Mouse (Mus musculus): ENCODE measurements around the gene Capzb. TPM values are rescaled to one million over a fixed set of nuclear protein-coding genes. Genes with fewer than 3 reads are reported as not detected.

Capzb gene
- total and polyA plus RNA-seq, 2 experiments from 2014 or later, result 88.5 to 315 TPM

GRCm38 (mm10) chr4:139256708-139257107 is 64.0 kb downstream of the Capzb start:
- ATAC-seq, result no peak
- TF ChIP-seq CTCF (IDR thresholded peaks at IDR 0.05; ENCODE audit: low read depth), result no peak
- DNase-seq (ENCODE audit: low spot score), result no peak
- Histone ChIP-seq H3K4me1 (ENCODE audit: insufficient read depth, low read length) (no peaks in the 10 kb centered on the region; the same call in 1 of the 2 replicates), H3K9ac (replicated peaks; ENCODE audit: low read length) (no peak overlapping the region), H3K27ac (no peak overlapping the region), H3K36me3 (ENCODE audit: insufficient read depth, low read length) (peaks cover 11% of the 10 kb centered on the region; the same call in 1 of the 2 replicates), H3K4me2 (ENCODE audit: low read depth, low read length) (no peak overlapping the region), H3K27me3 (ENCODE audit: insufficient read depth, low read length) (no peaks in the 10 kb centered on the region), H3K9me3 (ENCODE audit: low read length) (no peaks in the 10 kb centered on the region), H3K4me3 (ENCODE audit: low read length) (no peak overlapping the region)
- 85% methylated on average over 8 of the region's 8 CpGs for WGBS

- Histone ChIP-seq H3K4me1 (ENCODE audit: insufficient read depth, low read length) (no peaks in the 10 kb centered on the region), H3K27me3 (ENCODE audit: insufficient read depth, low read length) (no peaks in the 10 kb centered on the region), H3K9ac (replicated peaks; ENCODE audit: low read length) (no peak overlapping the region), H3K36me3 (ENCODE audit: insufficient read depth, low read length) (peaks cover 30% of the 10 kb centered on the region), H3K9me3 (ENCODE audit: low read length) (no peaks in the 10 kb centered on the region), H3K4me3 (ENCODE audit: low read length) (no peak overlapping the region), H3K27ac (no peak overlapping the region), H3K4me2 (ENCODE audit: low read depth, low read length) (no peak overlapping the region)
- ATAC-seq, result no peak
- TF ChIP-seq CTCF (IDR thresholded peaks at IDR 0.05; ENCODE audit: low read depth), result no peak
- 89% methylated on average over 6 of the region's 6 CpGs for WGBS
- DNase-seq (ENCODE audit: low spot score), result no peak
Observed at GRCm38 (mm10) chr4:139258621-139259301, 66.1 kb downstream of the Capzb start.

GRCm38 (mm10) chr4:139259302-139259871 is 66.7 kb downstream of the Capzb start:
- Histone ChIP-seq H3K4me1 (ENCODE audit: insufficient read depth, low read length) (no peaks in the 10 kb centered on the region), H3K4me2 (ENCODE audit: low read depth, low read length) (no peak overlapping the region), H3K4me3 (ENCODE audit: low read length) (no peak overlapping the region), H3K27me3 (ENCODE audit: insufficient read depth, low read length) (no peaks in the 10 kb centered on the region), H3K9me3 (ENCODE audit: low read length) (no peaks in the 10 kb centered on the region), H3K9ac (replicated peaks; ENCODE audit: low read length) (no peak overlapping the region), H3K36me3 (ENCODE audit: insufficient read depth, low read length) (peaks cover 35% of the 10 kb centered on the region), H3K27ac (no peak overlapping the region)
- DNase-seq (ENCODE audit: low spot score), result no peak
- no peak for TF ChIP-seq CTCF (IDR thresholded peaks at IDR 0.05; ENCODE audit: low read depth)
- no peak for ATAC-seq
- WGBS, result 85% methylated on average over 11 of the region's 11 CpGs

GRCm38 (mm10) chr4:139262981-139263380 is 70.3 kb downstream of the Capzb start:
- 80% methylated on average over 6 of the region's 6 CpGs for WGBS
- H3K36me3 ChIP-seq (ENCODE audit: insufficient read depth, low read length), result peaks cover 34% of the 10 kb centered on the region
- no peak overlapping the region for H3K4me2 ChIP-seq (ENCODE audit: low read depth, low read length)
- ATAC-seq, result no peak
- H3K4me1 ChIP-seq (ENCODE audit: insufficient read depth, low read length), result peaks cover 7% of the 10 kb centered on the region; the same call in 1 of the 2 replicates
- DNase-seq (ENCODE audit: low spot score), result no peak
- H3K9ac ChIP-seq (replicated peaks; ENCODE audit: low read length), result no peak overlapping the region
- no peak overlapping the region for H3K4me3 ChIP-seq (ENCODE audit: low read length)
- no peak for TF ChIP-seq CTCF (IDR thresholded peaks at IDR 0.05; ENCODE audit: low read depth)
- H3K27me3 ChIP-seq (ENCODE audit: insufficient read depth, low read length), result no peaks in the 10 kb centered on the region
- no peaks in the 10 kb centered on the region for H3K9me3 ChIP-seq (ENCODE audit: low read length)
- H3K27ac ChIP-seq, result no peak overlapping the region

GRCm38 (mm10) chr4:139265783-139266499 is 73.2 kb downstream of the Capzb start:
- ATAC-seq (peak; percentile 70), DNase-seq (ENCODE audit: low spot score) (peak; percentile 58)
- H3K36me3 ChIP-seq (ENCODE audit: insufficient read depth, low read length), result peaks cover 30% of the 10 kb centered on the region
- no peaks in the 10 kb centered on the region for H3K27me3 ChIP-seq (ENCODE audit: insufficient read depth, low read length)
- no peak overlapping the region for H3K4me2 ChIP-seq (ENCODE audit: low read depth, low read length)
- no peak for TF ChIP-seq CTCF (IDR thresholded peaks at IDR 0.05; ENCODE audit: low read depth)
- H3K9ac ChIP-seq (replicated peaks; ENCODE audit: low read length), result no peak overlapping the region
- WGBS, result 65% methylated on average over 13 of the region's 13 CpGs
- H3K4me3 ChIP-seq (ENCODE audit: low read length), result no peak overlapping the region
- H3K9me3 ChIP-seq (ENCODE audit: low read length), result no peaks in the 10 kb centered on the region
- peaks cover 7% of the 10 kb centered on the region; the same call in 1 of the 2 replicates for H3K4me1 ChIP-seq (ENCODE audit: insufficient read depth, low read length)
- H3K27ac ChIP-seq, result peak overlapping the region; percentile 62

- Histone ChIP-seq H3K9ac (replicated peaks; ENCODE audit: low read length) (no peak overlapping the region), H3K4me1 (ENCODE audit: insufficient read depth, low read length) (peaks cover 7% of the 10 kb centered on the region; the same call in 1 of the 2 replicates), H3K27me3 (ENCODE audit: insufficient read depth, low read length) (no peaks in the 10 kb centered on the region), H3K27ac (peak overlapping the region; percentile 62), H3K36me3 (ENCODE audit: insufficient read depth, low read length) (peaks cover 30% of the 10 kb centered on the region), H3K4me2 (ENCODE audit: low read depth, low read length) (no peak overlapping the region), H3K4me3 (ENCODE audit: low read length) (no peak overlapping the region), H3K9me3 (ENCODE audit: low read length) (no peaks in the 10 kb centered on the region)
- 66% methylated on average over 7 of the region's 7 CpGs for WGBS
- DNase-seq (ENCODE audit: low spot score), result no peak
- ATAC-seq, result no peak
- no peak for TF ChIP-seq CTCF (IDR thresholded peaks at IDR 0.05; ENCODE audit: low read depth)
Observed at GRCm38 (mm10) chr4:139266500-139266865, 73.8 kb downstream of the Capzb start.
